Mouse (Mus musculus) heart, postnatal 10 days (tissue): ENCODE data around the gene Wdr60. TPM values are rescaled to one million over a fixed set of nuclear protein-coding genes. Genes with fewer than 3 reads are reported as not detected.

Experiments used
- DNase-seq, 2 experiments: peaks; one replicate each; pipeline ENCODE4 v3.0.0; 2021
- intact Hi-C: fragments of 180-260 bp; cut with DNase I; formaldehyde crosslinking; loops from one replicate; pipeline ENCODE4 v1.15.1; 2025
- total RNA-seq, 2 experiments: library from RNA; stranded (reverse); gene quantifications; 2 replicates each; pipeline ENCODE4 v1.2.3; 2021

Wdr60 gene
- total RNA-seq, 2 experiments from 2014 or later, result 2.6 to 3.3 TPM

DNA sequence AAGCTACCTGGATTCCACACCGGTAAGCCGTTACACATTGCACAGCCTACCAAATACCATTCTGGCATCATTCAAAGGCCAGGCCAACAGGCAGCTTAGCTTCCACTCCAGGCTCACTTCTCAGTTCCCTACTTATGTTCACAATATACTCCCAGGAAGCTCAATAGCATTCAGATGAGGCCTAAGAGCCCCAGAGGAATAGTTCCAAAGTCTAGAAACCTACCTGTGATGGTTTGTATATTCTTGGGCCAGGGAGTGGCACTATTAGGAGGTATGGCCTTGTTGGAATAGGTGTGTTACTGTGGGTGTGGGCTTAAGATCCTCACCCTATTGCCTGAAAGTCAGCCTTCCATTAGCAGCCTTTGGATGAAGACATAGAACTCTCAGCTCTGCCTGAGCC is 8.2 kb upstream of the Wdr60 start:
- intact Hi-C loops, result no loop called here
- DNase-seq, result no peak

DNA sequence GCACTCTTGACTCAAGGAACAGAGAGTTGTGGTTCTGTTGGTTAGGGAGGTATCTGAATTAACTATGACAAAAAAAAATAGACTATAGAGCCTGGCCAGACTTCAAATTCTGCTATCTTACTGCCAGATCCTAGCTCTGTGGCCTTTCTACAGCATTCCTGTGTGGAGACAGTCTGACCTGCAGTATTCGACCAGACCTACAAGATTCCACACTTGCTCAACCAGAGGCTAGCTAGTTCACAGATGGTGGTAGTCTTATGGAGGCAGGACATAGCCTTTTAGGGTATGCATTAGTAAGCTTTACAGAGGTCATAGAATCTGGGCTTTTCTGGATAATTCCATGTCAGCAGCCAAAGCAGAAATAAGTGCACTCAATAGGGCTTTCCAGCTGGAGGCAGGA is 7.7 kb upstream of the Wdr60 start:
- DNase-seq, result no peak
- intact Hi-C loops, result no loop called here

DNA sequence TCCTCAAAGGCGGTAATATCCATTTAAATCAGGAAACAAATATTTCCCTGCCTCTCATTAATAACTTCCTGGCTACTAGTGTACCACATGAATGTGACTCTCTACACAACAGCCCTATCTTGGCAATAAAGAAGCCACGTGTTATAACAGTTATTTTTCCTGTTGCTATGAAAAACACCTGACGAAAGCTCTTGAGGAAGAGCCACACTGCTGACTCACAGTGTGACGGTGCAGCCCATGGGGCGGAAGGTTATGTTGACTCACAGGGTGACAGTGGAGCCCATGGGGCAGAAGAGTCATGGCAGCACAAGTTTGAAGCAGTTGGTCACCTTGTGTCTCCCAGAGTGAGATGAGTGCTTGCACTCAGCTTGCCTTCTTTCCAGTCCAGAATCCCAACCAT is 6.6 kb upstream of the Wdr60 start:
- intact Hi-C loops, result no loop called here
- DNase-seq, result no peak

DNA sequence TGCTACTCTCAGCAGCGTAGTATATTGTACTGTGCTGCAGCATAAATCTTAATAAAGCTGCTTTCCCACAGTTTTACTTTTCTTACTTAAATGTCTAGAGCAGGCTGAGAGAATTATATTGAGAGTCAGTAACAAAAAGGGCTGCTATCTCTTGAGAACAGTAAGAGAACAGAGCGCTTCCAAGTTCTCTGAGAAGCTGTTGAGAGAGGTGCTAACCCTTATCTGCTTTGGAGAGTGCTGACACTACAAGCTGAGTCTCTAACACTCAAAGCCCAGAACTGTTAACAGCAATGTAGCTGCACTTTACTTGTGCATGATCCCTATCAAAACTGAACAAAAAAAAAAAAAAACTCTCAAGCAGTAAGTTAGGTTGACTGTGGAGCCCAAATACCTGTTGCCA is 2.5 kb upstream of the Wdr60 start:
- intact Hi-C loops, result loop anchor here (2.0 kb wide), 1 partner anchor 14 kb away; no protein-coding TSS in a partner anchor
- DNase-seq, result no peak

DNA sequence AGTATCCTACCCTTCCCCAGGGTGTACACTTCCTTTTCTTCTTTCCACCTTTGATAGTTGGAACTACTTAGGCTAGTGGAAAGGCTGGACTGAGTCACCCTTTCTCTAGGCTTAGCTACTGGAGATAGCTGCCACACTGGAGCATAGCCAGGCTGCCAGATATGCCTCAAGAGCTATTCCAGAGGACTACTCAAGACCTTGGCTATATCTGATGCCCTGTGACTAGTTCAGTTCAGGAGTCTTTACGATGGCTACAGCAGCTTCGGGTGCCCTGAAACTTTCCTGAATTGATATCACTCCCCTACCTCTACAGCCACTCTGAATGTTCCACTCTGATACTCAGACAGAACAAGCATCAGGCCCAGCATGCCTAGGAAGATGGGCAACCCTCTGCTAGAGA is 1.9 kb upstream of the Wdr60 start:
- no peak for DNase-seq
- intact Hi-C loops, result loop anchor here (2.0 to 5.0 kb wide), 2 partner anchors 14 to 138 kb away; no protein-coding TSS in a partner anchor

DNA sequence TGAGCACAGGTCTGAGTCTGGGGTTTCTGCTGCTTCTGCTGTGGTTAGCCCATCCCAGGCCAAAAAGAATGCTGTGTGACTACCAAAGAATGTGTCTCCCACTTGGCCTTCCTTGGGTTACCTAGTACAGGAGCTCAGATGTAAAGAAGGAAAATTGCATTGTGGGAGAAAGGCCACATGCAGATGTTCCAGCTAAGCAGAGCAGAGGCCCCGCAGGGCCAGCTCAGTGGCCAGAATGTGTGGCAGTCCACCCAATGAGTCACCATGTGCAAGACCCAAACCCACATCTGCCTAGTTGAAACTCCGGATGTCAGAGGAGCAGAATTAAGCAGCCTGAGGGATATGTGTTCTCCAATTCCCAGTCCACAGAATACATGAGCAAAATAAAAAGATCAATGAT is 4.5 kb downstream of the Wdr60 start:
- no peak for DNase-seq
- intact Hi-C loops, result no loop called here

DNA sequence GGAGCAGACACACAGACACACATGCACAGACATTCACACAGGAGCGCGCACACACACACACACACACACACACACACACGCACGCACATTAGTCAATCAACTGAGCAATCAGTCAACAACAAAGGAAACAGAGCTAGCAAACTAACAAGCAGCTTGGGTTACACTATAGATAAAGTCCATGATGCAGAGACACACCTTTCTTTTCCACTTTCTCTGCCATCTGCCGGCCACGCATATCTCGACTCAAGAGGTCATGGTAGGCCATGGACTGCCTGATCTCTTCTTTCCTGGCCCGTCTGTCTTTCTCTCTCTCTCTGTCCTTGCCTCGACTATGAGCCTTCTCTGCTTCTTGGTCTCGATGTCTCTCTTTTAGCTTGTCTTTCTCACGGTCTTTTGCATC is 7.2 kb downstream of the Wdr60 start:
- intact Hi-C loops, result no loop called here
- no peak for DNase-seq

DNA sequence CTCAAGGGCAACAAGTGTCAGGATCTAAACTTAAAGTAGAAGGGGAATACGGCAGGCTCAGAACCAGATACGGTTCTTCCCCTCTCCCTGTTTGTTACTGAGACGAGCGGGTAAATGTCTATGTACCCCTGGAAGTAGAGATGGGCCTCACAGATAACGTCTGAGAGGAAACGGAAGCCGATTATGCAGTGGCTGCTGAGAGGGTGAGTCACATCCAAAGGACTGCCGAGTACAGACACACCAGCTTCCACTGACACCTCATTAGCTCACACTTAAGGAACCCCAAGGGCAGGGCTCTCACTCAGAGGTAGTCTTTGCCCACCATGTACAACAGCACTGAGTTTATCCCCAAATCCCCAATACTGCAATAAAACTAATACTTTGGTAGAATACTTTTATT is 8.2 kb downstream of the Wdr60 start:
- no peak for DNase-seq
- intact Hi-C loops, result no loop called here

- no peak for DNase-seq
- intact Hi-C loops, result no loop called here
Observed at GRCm38 (mm10) chr12:116244601-116245000, 18.2 kb downstream of the Wdr60 start.

- intact Hi-C loops, result no loop called here
- no peak for DNase-seq
Observed at GRCm38 (mm10) chr12:116238803-116239202, 24.0 kb downstream of the Wdr60 start.

DNA sequence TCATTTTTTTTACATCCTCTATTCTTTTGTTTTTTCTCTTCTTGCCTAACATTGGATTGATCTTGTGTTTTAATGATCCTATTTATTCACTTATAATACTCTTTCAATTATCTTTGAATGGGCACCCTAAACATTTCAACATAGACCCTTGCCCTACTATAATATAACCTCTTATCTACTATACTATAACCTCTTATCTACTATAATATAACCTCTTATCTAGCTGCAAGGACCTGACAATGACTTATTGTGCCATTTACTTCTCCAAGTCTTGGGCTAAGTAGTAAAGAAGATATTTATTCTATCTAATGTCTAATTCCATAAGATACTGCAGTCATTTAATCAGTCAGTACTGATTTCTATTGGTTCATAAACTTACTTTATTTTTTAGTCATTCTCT is 24.5 kb downstream of the Wdr60 start:
- DNase-seq, result no peak
- intact Hi-C loops, result no loop called here

GRCm38 (mm10) chr12:116236658-116237057 is 26.2 kb downstream of the Wdr60 start:
- intact Hi-C loops, result no loop called here
- DNase-seq, result no peak

- intact Hi-C loops, result no loop called here
- DNase-seq, result no peak
Observed at GRCm38 (mm10) chr12:116235356-116235755, 27.5 kb downstream of the Wdr60 start.

DNA sequence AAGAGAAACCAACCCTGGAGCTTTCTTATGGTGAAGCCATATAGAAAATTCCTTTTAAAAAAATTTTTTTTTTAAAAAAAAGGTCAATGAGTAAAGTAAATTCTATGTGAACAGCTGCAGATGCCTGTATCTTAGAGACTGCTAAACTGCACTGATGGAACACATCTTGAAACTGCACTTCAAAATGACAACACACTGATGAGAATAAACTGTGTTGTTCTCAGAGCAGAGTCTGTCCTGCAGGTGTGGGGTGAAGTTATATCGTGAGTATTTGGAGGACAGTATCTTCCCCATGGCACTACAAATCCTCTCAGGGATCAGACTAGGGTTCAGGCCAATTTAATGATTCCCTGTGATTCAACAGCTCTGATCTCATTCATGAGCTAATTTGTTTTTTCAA is 30.8 kb downstream of the Wdr60 start:
- intact Hi-C loops, result loop anchor here (5.0 kb wide), 1 partner anchor 50 kb away; the partner anchor contains the start of gene Esyt2
- peak in 1 of 2 experiments; percentile 7 for DNase-seq

- peak; percentile 78 to 83 for DNase-seq
- intact Hi-C loops, result loop anchor here (5.0 kb wide), 1 partner anchor 51 kb away; the partner anchor contains the start of gene Esyt2
Observed at GRCm38 (mm10) chr12:116231612-116232011, 31.2 kb downstream of the Wdr60 start.

DNA sequence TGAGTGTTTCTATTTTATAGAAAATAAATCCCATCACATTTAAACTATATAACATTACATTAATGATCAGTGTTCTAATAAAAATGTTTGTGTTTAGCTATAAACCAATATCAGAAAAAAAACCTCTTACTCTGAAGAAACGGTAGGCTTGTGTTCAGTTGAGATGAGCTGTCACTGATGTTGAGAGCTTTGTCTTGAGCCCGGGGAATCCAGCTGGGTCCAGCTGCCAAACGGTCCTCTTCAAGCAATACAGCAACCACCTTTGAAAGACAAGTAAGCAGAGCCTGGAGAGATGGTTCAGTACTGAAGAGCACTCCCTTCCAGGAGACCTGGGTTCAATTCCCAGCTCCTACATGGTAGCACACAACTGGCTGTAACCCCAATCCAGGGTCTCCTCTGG is 33.4 kb downstream of the Wdr60 start:
- intact Hi-C loops, result no loop called here
- DNase-seq, result no peak

DNA sequence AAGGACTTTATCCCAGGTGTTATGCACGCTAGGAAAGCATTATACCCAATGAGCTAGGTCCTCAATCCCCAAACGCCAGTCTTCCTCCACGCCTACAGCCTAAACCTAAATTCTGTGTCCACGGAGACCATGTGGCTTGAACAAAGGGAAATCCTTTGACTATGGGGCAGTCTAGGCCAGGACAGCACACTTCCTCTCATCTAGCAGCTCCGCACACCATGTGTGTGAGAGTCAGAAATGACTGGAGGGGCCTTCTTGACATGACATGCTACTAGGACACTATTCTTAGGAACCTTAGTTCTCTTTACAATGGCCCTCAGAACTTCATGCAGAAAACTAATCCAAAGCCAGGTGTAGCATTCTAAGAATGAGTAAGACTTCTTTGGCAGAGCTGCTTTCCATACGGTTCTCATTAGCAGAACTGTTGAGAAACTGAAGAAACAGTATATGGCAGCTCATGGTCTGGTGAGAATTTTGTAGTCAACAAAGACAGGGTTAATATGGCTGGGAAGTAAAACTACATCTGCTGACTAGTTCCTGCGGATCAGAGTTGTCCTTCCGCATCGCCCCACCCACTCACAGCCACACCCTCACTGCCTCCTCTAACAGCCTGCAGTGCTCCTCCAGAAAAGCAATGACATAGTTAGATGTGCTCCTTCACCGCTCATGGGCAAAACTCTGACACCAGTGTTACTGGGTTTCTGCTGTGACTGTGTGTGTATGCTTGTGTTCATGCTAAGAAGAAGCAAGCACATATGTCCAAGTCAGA is 36.3 kb downstream of the Wdr60 start:
- intact Hi-C loops, result no loop called here
- DNase-seq, result no peak

- DNase-seq, result peak in 1 of 2 experiments; percentile 5
- intact Hi-C loops, result no loop called here
Observed at GRCm38 (mm10) chr12:116223107-116223506, 39.7 kb downstream of the Wdr60 start.

- intact Hi-C loops, result no loop called here
- no peak for DNase-seq
Observed at GRCm38 (mm10) chr12:116207486-116207885, 55.3 kb downstream of the Wdr60 start.

DNA sequence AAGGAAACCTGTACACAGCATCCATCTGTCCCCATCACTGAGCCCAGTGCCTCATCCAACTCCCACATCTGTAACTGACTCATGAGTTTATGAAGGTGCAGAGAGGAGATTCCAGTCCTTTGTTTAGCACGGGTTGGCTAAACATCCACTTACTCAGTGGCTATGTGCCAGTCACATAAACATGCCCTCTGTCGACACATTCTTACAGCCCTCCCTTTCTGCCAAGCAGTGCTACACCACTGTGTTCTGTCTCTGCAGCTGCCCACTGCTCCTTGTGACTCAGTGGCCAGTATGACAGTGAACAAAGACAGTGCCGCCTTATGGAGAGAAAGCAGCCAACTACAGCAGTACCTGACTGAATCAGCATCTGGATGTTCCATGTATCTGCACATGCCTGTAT is 57.1 kb downstream of the Wdr60 start:
- intact Hi-C loops, result no loop called here
- no peak for DNase-seq

DNA sequence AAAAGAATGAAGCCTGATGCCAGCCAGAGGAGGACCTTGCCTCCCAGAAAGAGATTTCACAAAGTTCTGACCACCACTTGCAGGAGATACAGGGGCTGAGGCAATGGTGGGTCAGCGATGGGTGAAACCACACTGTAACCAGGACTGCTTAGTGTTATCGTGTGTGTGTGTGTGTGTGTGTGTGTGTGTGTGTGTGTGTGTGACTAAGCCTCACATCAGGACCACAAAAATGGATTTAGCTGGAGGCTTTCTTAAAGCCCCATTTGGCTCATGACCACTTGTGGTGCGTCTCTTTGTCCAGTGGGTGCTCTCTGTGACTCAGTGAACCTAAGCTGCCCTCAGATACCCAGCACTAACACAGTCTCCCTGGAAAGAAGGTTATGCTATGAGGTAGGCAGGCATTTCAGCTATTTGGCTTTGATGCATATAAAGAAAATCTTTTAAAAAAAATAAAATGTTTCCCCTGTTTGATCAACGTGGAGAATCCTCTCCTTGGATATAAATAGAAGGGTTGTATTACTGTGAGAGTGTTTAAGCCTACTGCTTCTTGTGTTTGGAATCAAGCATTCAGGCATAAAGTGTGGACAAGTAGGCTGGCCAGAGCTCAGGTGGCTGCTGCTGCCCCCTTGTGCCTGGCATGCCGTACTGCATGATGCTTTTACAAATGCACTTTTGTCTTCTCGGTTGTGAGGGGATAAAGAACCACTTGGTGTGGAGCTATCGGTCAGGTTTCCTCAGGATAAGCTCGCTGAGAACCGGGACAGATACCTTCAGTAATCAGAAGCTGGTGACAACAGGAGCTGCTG is 60.4 kb downstream of the Wdr60 start:
- DNase-seq, result peak; percentile 59 to 79
- intact Hi-C loops, result loop anchor here (1.0 kb wide), 1 partner anchor 131 kb away; no protein-coding TSS in a partner anchor

DNA sequence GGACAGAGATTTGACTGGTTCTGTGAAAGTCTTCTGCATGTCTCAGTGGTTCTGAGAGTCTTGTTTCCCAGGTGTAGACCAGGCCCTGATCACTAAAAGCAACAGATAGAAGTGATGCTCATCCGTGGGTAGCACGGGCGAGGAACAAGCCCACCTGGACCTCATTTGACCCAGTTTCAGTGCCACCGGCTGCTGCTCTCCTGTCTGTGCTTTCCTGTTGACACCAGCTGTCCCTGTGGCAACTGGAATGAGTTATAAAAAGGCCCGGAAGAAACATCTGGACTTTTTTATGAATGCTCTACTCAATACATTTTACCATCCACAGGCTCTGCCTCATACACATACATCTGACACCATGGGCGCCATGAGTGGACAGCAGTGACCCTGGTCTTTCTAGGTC is 64.0 kb downstream of the Wdr60 start:
- DNase-seq, result no peak
- intact Hi-C loops, result no loop called here
